Mouse (Mus musculus) heart, postnatal 25 days (tissue): ENCODE measurements around the gene Ifngr1. TPM values are rescaled to one million over a fixed set of nuclear protein-coding genes. Genes with fewer than 3 reads are reported as not detected.
"Not testable (repeated sequence)": the region's sequence is repeated elsewhere in the genome, so short reads cannot be mapped to it uniquely, and the experiment has no call there.

Experiments
- DNase-seq: peaks from one replicate; pipeline ENCODE4 v3.0.0; 2022; ENCODE audit warnings: low spot score
- intact Hi-C: fragments of 180-260 bp; cut with DNase I; formaldehyde crosslinking; loops from one replicate; pipeline ENCODE4 v1.15.1; 2025
- total RNA-seq, 2 experiments: library from RNA; stranded (reverse); gene quantifications; 2 replicates each; pipeline ENCODE4 v1.2.3; 2021

The Ifngr1 gene
- total RNA-seq, 2 experiments from 2014 or later = 45.4 to 53.7 TPM

GRCm38 (mm10) chr10:19584064-19584463 lies 7.7 kb upstream of the Ifngr1 start:
- intact Hi-C loops = no loop called here
- peak; percentile 26 for DNase-seq

GRCm38 (mm10) chr10:19584846-19585245 lies 6.9 kb upstream of the Ifngr1 start:
- no peak for DNase-seq
- intact Hi-C loops = no loop called here

- no peak for DNase-seq
- intact Hi-C loops = no loop called here
Observed at GRCm38 (mm10) chr10:19585860-19586259, 5.9 kb upstream of the Ifngr1 start.

- intact Hi-C loops = no loop called here
- no peak for DNase-seq
Observed at GRCm38 (mm10) chr10:19587281-19587680, 4.5 kb upstream of the Ifngr1 start.

- no peak for DNase-seq
- intact Hi-C loops = loop anchor here (10.0 kb wide), 1 partner anchor 515 kb away; no protein-coding TSS in a partner anchor
Observed at GRCm38 (mm10) chr10:19589626-19590025, 2.1 kb upstream of the Ifngr1 start.

GRCm38 (mm10) chr10:19591286-19591640 lies 486 bp upstream of the Ifngr1 start:
- intact Hi-C loops = loop anchor here (10.0 kb wide), 1 partner anchor 514 kb away; no protein-coding TSS in a partner anchor
- no peak for DNase-seq

- DNase-seq = no peak
- intact Hi-C loops = loop anchor here (10.0 kb wide), 1 partner anchor 512 kb away; no protein-coding TSS in a partner anchor
Observed at GRCm38 (mm10) chr10:19592556-19592955, 807 bp downstream of the Ifngr1 start.

GRCm38 (mm10) chr10:19593296-19593695 lies 1.5 kb downstream of the Ifngr1 start:
- no peak for DNase-seq
- intact Hi-C loops = loop anchor here (10.0 kb wide), 1 partner anchor 512 kb away; no protein-coding TSS in a partner anchor

GRCm38 (mm10) chr10:19594201-19594905 lies 2.6 kb downstream of the Ifngr1 start:
- no peak for DNase-seq
- intact Hi-C loops = loop anchor here (10.0 kb wide), 1 partner anchor 510 kb away; no protein-coding TSS in a partner anchor

- intact Hi-C loops = loop anchor here (5.0 to 10.0 kb wide), 2 partner anchors 105 to 508 kb away; no protein-coding TSS in a partner anchor
- no peak for DNase-seq
Observed at GRCm38 (mm10) chr10:19596866-19597265, 5.1 kb downstream of the Ifngr1 start.

- intact Hi-C loops = loop anchor here (5.0 to 10.0 kb wide), 2 partner anchors 106 to 507 kb away; no protein-coding TSS in a partner anchor
Observed at GRCm38 (mm10) chr10:19598091-19598490, 6.3 kb downstream of the Ifngr1 start.

GRCm38 (mm10) chr10:19599331-19600092 lies 7.8 kb downstream of the Ifngr1 start:
- intact Hi-C loops = loop anchor here (5.0 to 10.0 kb wide), 5 partner anchors 37 to 505 kb away; no protein-coding TSS in a partner anchor

More at GRCm38 (mm10) chr10:19598091-19598490, 6.3 kb downstream of the Ifngr1 start:
- DNase-seq = no peak

GRCm38 (mm10) chr10:19600093-19600420 lies 8.3 kb downstream of the Ifngr1 start:
- no peak for DNase-seq
- intact Hi-C loops = loop anchor here (5.0 to 10.0 kb wide), 3 partner anchors 38 to 295 kb away; no protein-coding TSS in a partner anchor

More at GRCm38 (mm10) chr10:19599331-19600092, 7.8 kb downstream of the Ifngr1 start:
- DNase-seq = no peak

GRCm38 (mm10) chr10:19601502-19601901 lies 9.8 kb downstream of the Ifngr1 start:
- not testable (repeated sequence) for DNase-seq
- intact Hi-C loops = loop anchor here (5.0 to 10.0 kb wide), 3 partner anchors 39 to 293 kb away; no protein-coding TSS in a partner anchor

- DNase-seq = no peak
- intact Hi-C loops = loop anchor here (5.0 to 10.0 kb wide), 3 partner anchors 41 to 292 kb away; no protein-coding TSS in a partner anchor
Observed at GRCm38 (mm10) chr10:19603231-19603630, 11.5 kb downstream of the Ifngr1 start.

GRCm38 (mm10) chr10:19609125-19609524 lies 17.4 kb downstream of the Ifngr1 start:
- DNase-seq = no peak
- intact Hi-C loops = loop anchor here (10.0 kb wide), 1 partner anchor 286 kb away; no protein-coding TSS in a partner anchor

- DNase-seq = no peak
- intact Hi-C loops = no loop called here
Observed at GRCm38 (mm10) chr10:19611616-19612015, 19.9 kb downstream of the Ifngr1 start.

- no peak for DNase-seq
- intact Hi-C loops = no loop called here
Observed at GRCm38 (mm10) chr10:19613111-19613753, 21.5 kb downstream of the Ifngr1 start.

- DNase-seq = no peak
- intact Hi-C loops = loop anchor here (5.0 kb wide), 1 partner anchor 73 kb away; no protein-coding TSS in a partner anchor
Observed at GRCm38 (mm10) chr10:19619736-19620135, 28.0 kb downstream of the Ifngr1 start.
